ENCODE assay signal across 23 mouse cellular contexts in genomic region chr9:44979806-44980205, GRCm38 (mm10). TPM values are rescaled to one million over a fixed set of nuclear protein-coding genes. Genes with fewer than 3 reads are reported as not detected.
DNase-seq lines count a peak whose midpoint lies in the region; ATAC-seq and TF ChIP-seq lines count a peak whose summit lies in the region.
"Had no signal": no experiment of that assay in that cellular context is flagged by ENCODE, and none has a peak within 500 bp of the region (broad histone marks: within the 10 kb centered on the region; RNA-seq: fewer than 3 reads in every experiment).

No protein-coding gene starts in this region.

- H3K9ac ChIP-seq in heart, embryonic 15.5 days: no peak overlapping the region
- H3K9ac ChIP-seq in heart, adult 2 months (ENCODE audit: low read depth, low read length): no peak overlapping the region
- no peak overlapping the region for H3K9ac ChIP-seq in neural tube, embryonic 15.5 days (replicated peaks)
- H3K9ac ChIP-seq: embryonic facial prominence, embryonic 12.5 days; forebrain, embryonic 15.5 days; heart, embryonic 12.5 days; hindbrain, embryonic 14.5 days had no signal

- no peaks in the 10 kb centered on the region for H3K79me2 ChIP-seq in heart, adult 2 months (replicated peaks; ENCODE audit: control insufficient read depth, insufficient read depth, low read length)

- intact Hi-C loops in heart, adult 2 months (cut with DNase I): no loop called here
- intact Hi-C loops in left cerebral cortex, adult 2 months (cut with DNase I): no loop called here

- H3K27ac ChIP-seq in heart, embryonic 15.5 days: no peak overlapping the region
- no peak overlapping the region for H3K27ac ChIP-seq in heart, adult 2 months
- no peak overlapping the region for H3K27ac ChIP-seq in neural tube, embryonic 15.5 days (replicated peaks)
- H3K27ac ChIP-seq in left cerebral cortex, adult 2 months: no peak overlapping the region
- H3K27ac ChIP-seq: embryonic facial prominence, embryonic 12.5 days; forebrain, embryonic 15.5 days; hindbrain, embryonic 10.5 days; hindbrain, embryonic 14.5 days had no signal

- TF ChIP-seq POLR2A in heart, adult 2 months (IDR thresholded peaks at IDR 0.05; ENCODE audit: insufficient read depth, low read depth, low read length): no peak

- H3K4me1 ChIP-seq in heart, embryonic 15.5 days (replicated peaks): no peaks in the 10 kb centered on the region
- H3K4me1 ChIP-seq in heart, adult 2 months (ENCODE audit: control insufficient read depth, insufficient read depth, low read length): no peaks in the 10 kb centered on the region
- H3K4me1 ChIP-seq in neural tube, embryonic 15.5 days: no peaks in the 10 kb centered on the region
- H3K4me1 ChIP-seq: embryonic facial prominence, embryonic 12.5 days; forebrain, embryonic 15.5 days; heart, embryonic 12.5 days had no signal

- TF ChIP-seq EP300 in heart, adult 2 months (IDR thresholded peaks at IDR 0.05; ENCODE audit: insufficient read depth, low read depth, low read length): no peak

- peak overlapping the region; percentile 20; the same call in 1 of the 2 replicates for H3K4me3 ChIP-seq in heart, embryonic 15.5 days
- no peak overlapping the region for H3K4me3 ChIP-seq in heart, adult 2 months
- no peak overlapping the region for H3K4me3 ChIP-seq in neural tube, embryonic 15.5 days (replicated peaks)
- H3K4me3 ChIP-seq in left cerebral cortex, adult 2 months: no peak overlapping the region
- H3K4me3 ChIP-seq: embryonic facial prominence, embryonic 12.5 days; forebrain, embryonic 15.5 days; heart, embryonic 12.5 days; hindbrain, embryonic 10.5 days had no signal

- ATAC-seq in heart, embryonic 15.5 days (replicated peaks; ENCODE audit: insufficient number of reproducible peaks, insufficient read depth, low FRiP score, low read depth): no peak
- no peak for ATAC-seq in neural tube, embryonic 15.5 days (ENCODE audit: low FRiP score)
- ATAC-seq: forebrain, embryonic 15.5 days had no signal

- H3K4me2 ChIP-seq in heart, embryonic 15.5 days: no peak overlapping the region
- H3K4me2 ChIP-seq in neural tube, embryonic 15.5 days: no peak overlapping the region
- H3K4me2 ChIP-seq: embryonic facial prominence, embryonic 12.5 days; forebrain, embryonic 15.5 days; heart, embryonic 12.5 days; hindbrain, embryonic 14.5 days had no signal

- TF ChIP-seq CTCF in heart, adult 2 months (IDR thresholded peaks at IDR 0.05): no peak
- TF ChIP-seq CTCF in left cerebral cortex, adult 2 months (IDR thresholded peaks at IDR 0.05): no peak

- WGBS in heart, embryonic 15.5 days: 69% methylated on average over 7 of the region's 7 CpGs
- WGBS in heart, adult 2 months: 62% methylated on average over 7 of the region's 7 CpGs
- WGBS in neural tube, embryonic 15.5 days: 82% methylated on average over 7 of the region's 7 CpGs

- 0 out of 2 replicates have a peak, but pooled peaks cover 2% of the 10 kb centered on the region for H3K27me3 ChIP-seq in heart, embryonic 15.5 days
- peaks cover 1% of the 10 kb centered on the region; the same call in 1 of the 2 replicates for H3K27me3 ChIP-seq in heart, adult 2 months (ENCODE audit: control insufficient read depth, insufficient read depth, low read length)
- H3K27me3 ChIP-seq in neural tube, embryonic 15.5 days (replicated peaks): 0 out of 2 replicates have a peak, but pooled peaks cover 7% of the 10 kb centered on the region
- H3K27me3 ChIP-seq: embryonic facial prominence, embryonic 12.5 days had no signal

- DNase-seq in heart, adult 2 months: no peak
- DNase-seq in naive thymus-derived CD4-positive, alpha-beta T cell, adult 2 months (ENCODE audit: low read depth): peak; percentile 49
- peak; percentile 67 for DNase-seq in thymus, postnatal 0 days (ENCODE audit: low spot score)
- peak; percentile 52 to 56 for DNase-seq in thymus, postnatal 36 days
- DNase-seq in left cerebral cortex, adult 2 months (ENCODE audit: extremely low spot score in 1 of 2, low spot score in 2 of 2): no peak
- DNase-seq: adrenal gland, adult 2 months; adrenal gland, postnatal 36 days; cerebellum, adult 2 months; cerebellum, postnatal 10 days; gastrocnemius, postnatal 36 days; heart, adult 18-20 months had no signal

- no peaks in the 10 kb centered on the region for H3K9me3 ChIP-seq in heart, embryonic 15.5 days (replicated peaks)
- no peaks in the 10 kb centered on the region for H3K9me3 ChIP-seq in neural tube, embryonic 15.5 days (replicated peaks)
- H3K9me3 ChIP-seq: embryonic facial prominence, embryonic 12.5 days; forebrain, embryonic 15.5 days; heart, embryonic 12.5 days; hindbrain, embryonic 10.5 days had no signal

- no peaks in the 10 kb centered on the region for H3K36me3 ChIP-seq in heart, embryonic 15.5 days
- no peaks in the 10 kb centered on the region for H3K36me3 ChIP-seq in heart, adult 2 months (ENCODE audit: control insufficient read depth, insufficient read depth, low read length)
- no peaks in the 10 kb centered on the region for H3K36me3 ChIP-seq in neural tube, embryonic 15.5 days
- H3K36me3 ChIP-seq: embryonic facial prominence, embryonic 12.5 days; forebrain, embryonic 15.5 days; heart, embryonic 12.5 days; hindbrain, embryonic 10.5 days had no signal

RNA-seq across cellular contexts. Expression of gene Cd3g, which starts 0.4 kb away (rescaled TPM):
- 5.5 and 64.7 TPM in 2 replicates for polyA plus RNA-seq in heart, embryonic 15.5 days (2015; fragmentation: Nextera tagmentation; extraction: Ambion mirVana)
- under 1 TPM; 0.25 to 0.39 TPM for total RNA-seq in heart, adult 2 months (2021)
- 0.64 and 1.5 TPM in 2 replicates for polyA plus RNA-seq in heart, adult 2 months (2012; rRNA removed)
- polyA plus RNA-seq in thymus, postnatal 0 days (2015; fragmentation: Nextera tagmentation; extraction: Ambion mirVana): 973 and 1,015 TPM in 2 replicates
- 114 TPM in 1 of 2 replicates, not detected in the other for polyA plus RNA-seq in neural tube, embryonic 15.5 days (2015; fragmentation: Nextera tagmentation; extraction: Ambion mirVana)
- total RNA-seq in left cerebral cortex, adult 2 months (2021): not detected
- total RNA-seq: gastrocnemius, adult 8-10 months; heart, postnatal 25 days had no signal
- polyA plus RNA-seq: adrenal gland, adult 2 months; C2C12; cerebellum, adult 2 months; embryonic facial prominence, embryonic 12.5 days; forebrain, embryonic 11.5 days; forebrain, embryonic 15.5 days; heart, embryonic 12.5 days; hindbrain, embryonic 10.5 days; hindbrain, embryonic 14.5 days had no signal

RNA-seq across cellular contexts. Expression of gene Cd3d, which starts 1.8 kb away (rescaled TPM):
- 1.4 and 16.0 TPM in 2 replicates for polyA plus RNA-seq in heart, embryonic 15.5 days (2015; fragmentation: Nextera tagmentation; extraction: Ambion mirVana)
- total RNA-seq in heart, adult 2 months (2021): under 1 TPM in 1 of 2 experiments, not detected in 1; 0.66 TPM
- 0.29 and 0.92 TPM in 2 replicates for polyA plus RNA-seq in heart, adult 2 months (2012; rRNA removed)
- polyA plus RNA-seq in thymus, postnatal 0 days (2015; fragmentation: Nextera tagmentation; extraction: Ambion mirVana): 485 and 511 TPM in 2 replicates
- polyA plus RNA-seq in neural tube, embryonic 15.5 days (2015; fragmentation: Nextera tagmentation; extraction: Ambion mirVana): 31.2 TPM in 1 of 2 replicates, not detected in the other
- total RNA-seq in left cerebral cortex, adult 2 months (2021): not detected
- total RNA-seq: ES-E14; gastrocnemius, adult 8-10 months had no signal
- polyA plus RNA-seq: C2C12; embryonic facial prominence, embryonic 12.5 days; forebrain, embryonic 11.5 days; forebrain, embryonic 15.5 days; heart, embryonic 12.5 days; hindbrain, embryonic 10.5 days; hindbrain, embryonic 14.5 days had no signal

RNA-seq across cellular contexts. Expression of gene Ube4a, which starts 14.4 kb away (rescaled TPM):
- polyA plus RNA-seq in heart, embryonic 15.5 days (2015; fragmentation: Nextera tagmentation; extraction: Ambion mirVana): 14.7 and 17.6 TPM in 2 replicates
- 10 to 100 TPM; 36.1 to 39.6 TPM for total RNA-seq in heart, adult 2 months (2021)
- polyA plus RNA-seq in heart, adult 2 months (2012; rRNA removed): 8.4 and 17.0 TPM in 2 replicates
- 18.6 and 19.5 TPM in 2 replicates for polyA plus RNA-seq in thymus, postnatal 0 days (2015; fragmentation: Nextera tagmentation; extraction: Ambion mirVana)
- polyA plus RNA-seq in neural tube, embryonic 15.5 days (2015; fragmentation: Nextera tagmentation; extraction: Ambion mirVana): 31.8 and 34.2 TPM in 2 replicates
- 10 to 100 TPM; 66.4 to 68.0 TPM for total RNA-seq in left cerebral cortex, adult 2 months (2021)

RNA-seq across cellular contexts. Expression of gene Cd3e, which starts 29.6 kb away (rescaled TPM):
- polyA plus RNA-seq in heart, embryonic 15.5 days (2015; fragmentation: Nextera tagmentation; extraction: Ambion mirVana): 2.9 and 43.3 TPM in 2 replicates
- under 1 TPM; 0.21 to 0.66 TPM for total RNA-seq in heart, adult 2 months (2021)
- polyA plus RNA-seq in heart, adult 2 months (2012; rRNA removed): 0.32 and 1.5 TPM in 2 replicates
- polyA plus RNA-seq in thymus, postnatal 0 days (2015; fragmentation: Nextera tagmentation; extraction: Ambion mirVana): 511 and 576 TPM in 2 replicates
- polyA plus RNA-seq in neural tube, embryonic 15.5 days (2015; fragmentation: Nextera tagmentation; extraction: Ambion mirVana): 0.19 and 57.9 TPM in 2 replicates
- total RNA-seq in left cerebral cortex, adult 2 months (2021): not detected
- total RNA-seq: gastrocnemius, adult 8-10 months had no signal
- polyA plus RNA-seq: C2C12; embryonic facial prominence, embryonic 12.5 days; forebrain, embryonic 11.5 days; forebrain, embryonic 15.5 days; heart, embryonic 12.5 days; hindbrain, embryonic 10.5 days had no signal

RNA-seq across cellular contexts. Expression of gene Atp5l, which starts 59.3 kb away (rescaled TPM):
- 1,028 and 1,424 TPM in 2 replicates for polyA plus RNA-seq in heart, embryonic 15.5 days (2015; fragmentation: Nextera tagmentation; extraction: Ambion mirVana)
- total RNA-seq in heart, adult 2 months (2021): 1,000 to 10,000 TPM; 1,478 to 1,698 TPM
- polyA plus RNA-seq in heart, adult 2 months (2012; rRNA removed): 1,092 and 1,784 TPM in 2 replicates
- 971 and 1,014 TPM in 2 replicates for polyA plus RNA-seq in thymus, postnatal 0 days (2015; fragmentation: Nextera tagmentation; extraction: Ambion mirVana)
- polyA plus RNA-seq in neural tube, embryonic 15.5 days (2015; fragmentation: Nextera tagmentation; extraction: Ambion mirVana): 830 and 890 TPM in 2 replicates
- total RNA-seq in left cerebral cortex, adult 2 months (2021): 100 to 1,000 TPM; 302 to 340 TPM

Comparison
In these comparisons a context has a peak if more than half of its experiments do, and no peak if none do; other contexts are left out.
1. DNase-seq: peak in naive thymus-derived CD4-positive, alpha-beta T cell, adult 2 months (single experiment), thymus, postnatal 0 days (single experiment) and thymus, postnatal 36 days (2 of 2); none in heart, adult 2 months (0 of 2) and left cerebral cortex, adult 2 months (0 of 2).
2. RNA of gene Cd3d, which starts 1.8 kb away (polyA plus RNA-seq): 485 to 511 TPM in thymus, postnatal 0 days; 1.4 to 16.0 TPM in heart, embryonic 15.5 days, 0.29 to 0.92 TPM in heart, adult 2 months and 31.2 TPM in neural tube, embryonic 15.5 days; every median in the first group is over 10 times any median in the second.